Comparison of ENCODE assay signal across 24 mouse cellular contexts in the genomic region with DNA sequence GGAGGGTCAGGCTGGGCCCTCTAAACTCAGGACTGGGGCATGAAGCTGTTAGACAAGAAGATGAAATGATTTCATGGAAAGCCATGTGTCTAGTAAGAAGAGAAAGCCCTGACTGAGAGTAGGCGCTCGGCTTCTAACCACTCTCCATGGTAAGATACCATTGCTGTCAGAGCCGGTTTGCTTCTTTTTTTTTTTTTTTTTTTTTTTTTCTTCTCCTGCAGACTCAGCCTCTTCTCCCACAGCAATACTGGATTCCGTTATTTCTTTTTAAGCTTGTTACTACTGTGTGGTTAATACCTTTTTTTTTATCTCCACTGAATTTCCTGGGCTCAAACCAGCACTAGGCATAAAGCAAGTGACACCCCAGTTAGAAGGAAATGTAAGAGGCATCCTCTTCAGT.
A peak's percentile ranks its signal among the peaks of the same experiment; 100 is the strongest.
DNase-seq lines count a peak whose midpoint lies in the region; ATAC-seq and TF ChIP-seq lines count a peak whose summit lies in the region.
"Had no signal": no experiment of that assay in that cellular context is flagged by ENCODE, and none has a peak within 500 bp of the region (broad histone marks: within the 10 kb centered on the region; RNA-seq: fewer than 3 reads in every experiment).

No protein-coding gene starts in this region.

- H3K4me3 ChIP-seq in intestine, embryonic 15.5 days (replicated peaks) = no peak overlapping the region
- no peak overlapping the region for H3K4me3 ChIP-seq in intestine, postnatal 0 days (ENCODE audit: low read depth, low read length)
- H3K4me3 ChIP-seq in lung, embryonic 16.5 days (ENCODE audit: low read length) = no peak overlapping the region
- no peak overlapping the region for H3K4me3 ChIP-seq in lung, postnatal 0 days (ENCODE audit: low read depth, low read length)
- H3K4me3 ChIP-seq in E14TG2a.4 (replicated peaks; ENCODE audit: low read length) = 0 out of 2 replicates have a peak overlapping the region, but pooled peaks have one; percentile 39
- H3K4me3 ChIP-seq in MEL (ENCODE audit: control insufficient read depth in 1 of 2, insufficient read depth in 1 of 2, low read depth in 2 of 2, low read length in 2 of 2) = peak overlapping the region; percentile 35 to 64
- H3K4me3 ChIP-seq: embryonic facial prominence, embryonic 10.5 days; embryonic facial prominence, embryonic 15.5 days; forebrain, embryonic 12.5 days; hindbrain, embryonic 10.5 days; kidney, embryonic 15.5 days; layer of hippocampus, adult 2 months; left cerebral cortex, adult 2 months; limb, embryonic 15.5 days; liver, embryonic 15.5 days; stomach, embryonic 15.5 days had no signal

- ATAC-seq in intestine, embryonic 15.5 days = no peak
- ATAC-seq in intestine, postnatal 0 days = no peak
- ATAC-seq in lung, embryonic 16.5 days (ENCODE audit: low read depth) = no peak
- no peak for ATAC-seq in lung, postnatal 0 days

- H3K9ac ChIP-seq in intestine, embryonic 15.5 days = no peak overlapping the region
- H3K9ac ChIP-seq in intestine, postnatal 0 days (ENCODE audit: low read depth, low read length) = no peak overlapping the region
- H3K9ac ChIP-seq in lung, embryonic 16.5 days (ENCODE audit: low read length) = no peak overlapping the region
- no peak overlapping the region for H3K9ac ChIP-seq in lung, postnatal 0 days (replicated peaks; ENCODE audit: low read depth)
- peak overlapping the region; percentile 78 for H3K9ac ChIP-seq in MEL (ENCODE audit: control insufficient read depth, low read depth, low read length, poor library complexity, severe bottlenecking)
- H3K9ac ChIP-seq: embryonic facial prominence, embryonic 15.5 days; forebrain, embryonic 12.5 days; kidney, embryonic 15.5 days; limb, embryonic 15.5 days; liver, embryonic 15.5 days; stomach, embryonic 15.5 days had no signal

- no peak overlapping the region for H3K27ac ChIP-seq in intestine, embryonic 15.5 days
- H3K27ac ChIP-seq in intestine, postnatal 0 days (ENCODE audit: low read depth, low read length) = no peak overlapping the region
- no peak overlapping the region for H3K27ac ChIP-seq in lung, embryonic 16.5 days (ENCODE audit: low read length)
- H3K27ac ChIP-seq in lung, postnatal 0 days (ENCODE audit: low read length) = no peak overlapping the region
- H3K27ac ChIP-seq in MEL (ENCODE audit: control insufficient read depth, low read depth, low read length) = peak overlapping the region; percentile 83
- H3K27ac ChIP-seq: embryonic facial prominence, embryonic 10.5 days; embryonic facial prominence, embryonic 15.5 days; forebrain, embryonic 12.5 days; hindbrain, embryonic 10.5 days; kidney, embryonic 15.5 days; layer of hippocampus, adult 2 months; left cerebral cortex, adult 2 months; limb, embryonic 15.5 days; liver, embryonic 15.5 days; stomach, embryonic 15.5 days had no signal

- peak overlapping the region; percentile 24; the same call in 1 of the 2 replicates for H3K4me2 ChIP-seq in intestine, embryonic 15.5 days (replicated peaks)
- H3K4me2 ChIP-seq in intestine, postnatal 0 days (replicated peaks; ENCODE audit: low read depth) = no peak overlapping the region
- H3K4me2 ChIP-seq in lung, embryonic 16.5 days (ENCODE audit: low read depth, low read length) = peak overlapping the region; percentile 51; the same call in 1 of the 2 replicates
- H3K4me2 ChIP-seq in lung, postnatal 0 days (replicated peaks; ENCODE audit: low read depth, low read length) = no peak overlapping the region
- H3K4me2 ChIP-seq: forebrain, embryonic 12.5 days; kidney, embryonic 15.5 days; limb, embryonic 15.5 days; liver, embryonic 15.5 days; midbrain, embryonic 11.5 days had no signal

- TF ChIP-seq CTCF in intestine, postnatal 0 days (IDR thresholded peaks at IDR 0.05; ENCODE audit: low read depth) = no peak
- no peak for TF ChIP-seq CTCF in lung, postnatal 0 days (IDR thresholded peaks at IDR 0.05)
- TF ChIP-seq CTCF in E14TG2a.4 (conservative IDR thresholded peaks at IDR 0.05; ENCODE audit: low read length) (no peak), MEL (IDR thresholded peaks at IDR 0.05 in 2 of 3, conservative IDR thresholded peaks at IDR 0.05 in 1 of 3; ENCODE audit: control insufficient read depth in 1 of 3, insufficient read depth in 1 of 3, low read depth in 2 of 3, low read length in 3 of 3, poor library complexity in 1 of 3, severe bottlenecking in 1 of 3) (no peak)

- H3K36me3 ChIP-seq in intestine, embryonic 15.5 days = no peaks in the 10 kb centered on the region
- no peaks in the 10 kb centered on the region for H3K36me3 ChIP-seq in intestine, postnatal 0 days (ENCODE audit: control insufficient read depth, insufficient read depth)
- H3K36me3 ChIP-seq in lung, embryonic 16.5 days (ENCODE audit: control insufficient read depth, insufficient read depth, low read length) = no peaks in the 10 kb centered on the region
- H3K36me3 ChIP-seq in lung, postnatal 0 days (ENCODE audit: insufficient read depth, low read length) = no peaks in the 10 kb centered on the region
- H3K36me3 ChIP-seq in E14TG2a.4 (ENCODE audit: insufficient read depth, low read length) = no peaks in the 10 kb centered on the region
- 0 out of 4 replicates have a peak, but pooled peaks cover 0 to 3% of the 10 kb centered on the region in 2 experiments for H3K36me3 ChIP-seq in MEL (ENCODE audit: control insufficient read depth in 1 of 2, insufficient read depth in 2 of 2, low read length in 2 of 2)
- H3K36me3 ChIP-seq: embryonic facial prominence, embryonic 10.5 days; embryonic facial prominence, embryonic 15.5 days; forebrain, embryonic 12.5 days; hindbrain, embryonic 10.5 days; kidney, embryonic 15.5 days; limb, embryonic 15.5 days; liver, embryonic 15.5 days; stomach, embryonic 15.5 days had no signal

- DNase-seq in lung, postnatal 0 days (ENCODE audit: low spot score) = no peak
- DNase-seq in MEL (ENCODE audit: low read depth, low spot score) = no peak
- DNase-seq in urinary bladder, postnatal 14 days (ENCODE audit: low spot score) = no peak
- DNase-seq in cerebellum, postnatal 25 days = no peak
- DNase-seq: adrenal gland, postnatal 25 days; B cell, adult 2 months; gastrocnemius, postnatal 25 days; kidney, adult 18-20 months; right cerebral cortex, postnatal 25 days had no signal

- TF ChIP-seq POLR2A in MEL (IDR thresholded peaks at IDR 0.05; ENCODE audit: control insufficient read depth in 1 of 2, insufficient read depth in 1 of 2, low read depth in 1 of 2, low read length in 2 of 2, poor library complexity in 1 of 2) = no peak

- H3K9me3 ChIP-seq in intestine, embryonic 15.5 days = no peaks in the 10 kb centered on the region
- H3K9me3 ChIP-seq in intestine, postnatal 0 days (ENCODE audit: control insufficient read depth) = no peaks in the 10 kb centered on the region
- H3K9me3 ChIP-seq in lung, embryonic 16.5 days (ENCODE audit: control insufficient read depth, low read length) = no peaks in the 10 kb centered on the region
- no peaks in the 10 kb centered on the region for H3K9me3 ChIP-seq in lung, postnatal 0 days (ENCODE audit: low read length)
- H3K9me3 ChIP-seq in E14TG2a.4 (ENCODE audit: low read length) (no peaks in the 10 kb centered on the region), MEL (replicated peaks; ENCODE audit: insufficient read depth, low read length) (no peaks in the 10 kb centered on the region)
- H3K9me3 ChIP-seq: embryonic facial prominence, embryonic 10.5 days; embryonic facial prominence, embryonic 15.5 days; forebrain, embryonic 12.5 days; hindbrain, embryonic 10.5 days; kidney, embryonic 15.5 days; limb, embryonic 15.5 days; liver, embryonic 15.5 days; stomach, embryonic 15.5 days had no signal

- 59% methylated on average over 4 of the region's 4 CpGs for WGBS in intestine, embryonic 15.5 days
- WGBS in intestine, postnatal 0 days = 84% methylated on average over 4 of the region's 4 CpGs
- WGBS in lung, embryonic 16.5 days = 66% methylated on average over 4 of the region's 4 CpGs
- WGBS in lung, postnatal 0 days = 69% methylated on average over 4 of the region's 4 CpGs

- no peaks in the 10 kb centered on the region; the same call in 1 of the 2 replicates for H3K4me1 ChIP-seq in intestine, embryonic 15.5 days (replicated peaks)
- H3K4me1 ChIP-seq in intestine, postnatal 0 days (replicated peaks; ENCODE audit: control insufficient read depth, insufficient read depth, low read length) = no peaks in the 10 kb centered on the region
- no peaks in the 10 kb centered on the region for H3K4me1 ChIP-seq in lung, embryonic 16.5 days (replicated peaks; ENCODE audit: control insufficient read depth, insufficient read depth, low read length)
- no peaks in the 10 kb centered on the region; the same call in 1 of the 2 replicates for H3K4me1 ChIP-seq in lung, postnatal 0 days (ENCODE audit: insufficient read depth, low read depth, low read length)
- H3K4me1 ChIP-seq in E14TG2a.4 (replicated peaks; ENCODE audit: low read depth, low read length) (peaks cover 11% of the 10 kb centered on the region), MEL (ENCODE audit: control insufficient read depth in 1 of 2, insufficient read depth in 2 of 2, low read length in 2 of 2) (peaks cover 0 to 15% of the 10 kb centered on the region in 2 experiments; a peak in 3 of 4 replicates)
- H3K4me1 ChIP-seq: embryonic facial prominence, embryonic 10.5 days; embryonic facial prominence, embryonic 15.5 days; forebrain, embryonic 12.5 days; hindbrain, embryonic 10.5 days; limb, embryonic 15.5 days had no signal

- no peak for TF ChIP-seq RAD21 in MEL (IDR thresholded peaks at IDR 0.05; ENCODE audit: low read depth, low read length)

- H3K79me2 ChIP-seq in MEL (ENCODE audit: control insufficient read depth, insufficient read depth, low read length, poor library complexity) = no peaks in the 10 kb centered on the region; the same call in 1 of the 2 replicates

- TF ChIP-seq EP300 in lung, postnatal 0 days (IDR thresholded peaks at IDR 0.05) = no peak
- TF ChIP-seq EP300 in MEL (IDR thresholded peaks at IDR 0.05; ENCODE audit: low read depth in 1 of 2, low read length in 2 of 2) = no peak

- H3K27me3 ChIP-seq in intestine, embryonic 15.5 days (replicated peaks) = no peaks in the 10 kb centered on the region
- no peaks in the 10 kb centered on the region for H3K27me3 ChIP-seq in intestine, postnatal 0 days (replicated peaks; ENCODE audit: control insufficient read depth, insufficient read depth, low read length)
- no peaks in the 10 kb centered on the region for H3K27me3 ChIP-seq in lung, embryonic 16.5 days (ENCODE audit: control insufficient read depth, insufficient read depth, low read depth, low read length)
- H3K27me3 ChIP-seq in lung, postnatal 0 days (replicated peaks; ENCODE audit: insufficient read depth, low read length) = no peaks in the 10 kb centered on the region
- H3K27me3 ChIP-seq in E14TG2a.4 (ENCODE audit: insufficient read depth, low read length) (peaks cover 32% of the 10 kb centered on the region), MEL (ENCODE audit: control insufficient read depth in 1 of 2, insufficient read depth in 2 of 2, low read length in 2 of 2) (no peaks in the 10 kb centered on the region; a peak in 1 of 4 replicates)
- H3K27me3 ChIP-seq: embryonic facial prominence, embryonic 15.5 days; forebrain, embryonic 12.5 days; kidney, embryonic 15.5 days; limb, embryonic 15.5 days; stomach, embryonic 15.5 days had no signal

TF ChIP-seq in MEL, 35 proteins besides CTCF, POLR2A, EP300 and RAD21 (continues in another document):
- TF ChIP-seq ZC3H11A (IDR thresholded peaks at IDR 0.05; ENCODE audit: low read depth, low read length) (no peak), POLR2AphosphoS5 (IDR thresholded peaks at IDR 0.05; ENCODE audit: borderline replicate concordance, low read depth, low read length) (no peak), BHLHE40 (IDR thresholded peaks at IDR 0.05; ENCODE audit: borderline replicate concordance, low read depth, low read length) (no peak)

Comparison
In these comparisons a context has a peak if more than half of its experiments do, and no peak if none do; other contexts are left out.
1. H3K4me2 ChIP-seq: peak in intestine, embryonic 15.5 days (single experiment) and lung, embryonic 16.5 days (single experiment); none in intestine, postnatal 0 days (single experiment) and lung, postnatal 0 days (single experiment).
2. H3K4me3 ChIP-seq: peak in E14TG2a.4 (single experiment) and MEL (2 of 2); none in intestine, embryonic 15.5 days (single experiment), intestine, postnatal 0 days (single experiment), lung, embryonic 16.5 days (single experiment) and lung, postnatal 0 days (single experiment).